Mouse (Mus musculus): ENCODE data around the gene Prdx5. TPM values are rescaled to one million over a fixed set of nuclear protein-coding genes. Genes with fewer than 3 reads are reported as not detected.

Gene Prdx5
- polyA plus RNA-seq (2016; fragmentation: Nextera tagmentation; extraction: Ambion mirVana) = 202 and 218 TPM in 2 replicates

DNA sequence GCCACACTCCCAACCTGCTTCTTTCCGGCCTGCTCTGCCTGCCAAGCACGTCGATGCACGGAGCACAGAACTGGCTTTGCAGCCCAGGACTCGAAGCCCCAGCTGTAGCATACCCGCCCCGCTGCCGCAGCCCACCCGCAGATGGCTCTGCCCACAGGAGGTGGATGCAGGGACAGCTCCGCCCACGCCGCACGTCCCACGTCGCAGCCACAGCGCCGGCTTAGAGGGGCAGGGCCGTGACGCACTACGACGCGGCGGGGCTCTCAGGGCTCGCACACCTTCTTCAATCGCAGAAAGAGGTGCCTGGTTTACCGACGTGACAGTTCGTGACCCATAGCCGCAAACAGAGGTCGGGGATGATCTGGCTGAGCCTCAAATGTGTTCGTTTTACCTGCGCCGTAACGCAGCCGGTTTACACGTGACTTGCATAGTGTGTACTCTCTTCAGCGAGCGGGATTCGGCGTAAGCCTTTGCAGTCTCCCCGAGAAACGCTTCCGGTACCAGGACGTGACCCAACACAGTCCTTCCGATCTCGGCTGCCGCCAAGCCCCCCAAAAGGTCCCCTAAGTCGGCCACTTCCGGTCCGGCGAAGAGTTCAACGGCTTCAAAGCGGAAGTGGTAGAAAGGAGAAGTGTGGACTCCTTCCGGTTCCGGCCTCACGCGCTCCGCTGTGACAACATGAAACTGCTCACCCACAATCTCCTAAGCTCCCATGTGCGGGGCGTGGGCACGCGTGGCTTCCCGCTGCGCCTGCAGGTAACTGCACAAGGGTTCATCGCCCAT lies at the start of gene Prdx5, which contains the start of gene Trmt112:
Gene Prdx5, minus strand, starts transcription at position 600 of the 783 bp plus-strand sequence.
Gene Trmt112, plus strand, starts transcription at position 192 of the 783 bp plus-strand sequence.
- H3K27ac ChIP-seq (ENCODE audit: poor library complexity, severe bottlenecking) = peak within 1 kb of the TSS; percentile 88
- H3K27me3 ChIP-seq (replicated peaks) = no peaks in the 10 kb centered on the region
- H3K9ac ChIP-seq = peak within 1 kb of the TSS; percentile 78
- H3K9me3 ChIP-seq (replicated peaks) = no peaks in the 10 kb centered on the region
- WGBS = under 1% methylated on average over 65 of the region's 65 CpGs
- peak; percentile 89 for ATAC-seq (ENCODE audit: insufficient number of reproducible peaks, low FRiP score)
- peaks cover 25% of the 10 kb centered on the region for H3K4me1 ChIP-seq (replicated peaks)
- H3K4me3 ChIP-seq = peak within 1 kb of the TSS; percentile 66
- H3K36me3 ChIP-seq = peaks cover 62% of the 10 kb centered on the region
- peak within 1 kb of the TSS; percentile 80 for H3K4me2 ChIP-seq

- Histone ChIP-seq H3K36me3 (peaks cover 65% of the 10 kb centered on the region), H3K9ac (no peak overlapping the region), H3K4me3 (no peak overlapping the region), H3K9me3 (replicated peaks) (no peaks in the 10 kb centered on the region), H3K4me1 (replicated peaks) (peaks cover 35% of the 10 kb centered on the region), H3K4me2 (no peak overlapping the region), H3K27ac (ENCODE audit: poor library complexity, severe bottlenecking) (no peak overlapping the region), H3K27me3 (replicated peaks) (no peaks in the 10 kb centered on the region)
- no peak for ATAC-seq (ENCODE audit: insufficient number of reproducible peaks, low FRiP score)
- 73% methylated on average over 10 of the region's 10 CpGs for WGBS
These were observed 46.6 kb upstream of the Prdx5 start for GRCm38 (mm10) chr19:6956461-6956860.

GRCm38 (mm10) chr19:6955424-6955823 lies 45.5 kb upstream of the Prdx5 start:
- Histone ChIP-seq H3K9ac (no peak overlapping the region), H3K27me3 (replicated peaks) (no peaks in the 10 kb centered on the region), H3K4me2 (no peak overlapping the region), H3K27ac (ENCODE audit: poor library complexity, severe bottlenecking) (no peak overlapping the region), H3K36me3 (peaks cover 61% of the 10 kb centered on the region), H3K4me3 (no peak overlapping the region), H3K4me1 (replicated peaks) (peaks cover 35% of the 10 kb centered on the region), H3K9me3 (replicated peaks) (no peaks in the 10 kb centered on the region)
- no peak for ATAC-seq (ENCODE audit: insufficient number of reproducible peaks, low FRiP score)
- WGBS = 61% methylated on average over 7 of the region's 7 CpGs

GRCm38 (mm10) chr19:6954046-6954445 lies 44.1 kb upstream of the Prdx5 start:
- Histone ChIP-seq H3K4me2 (no peak overlapping the region), H3K9ac (no peak overlapping the region), H3K27ac (ENCODE audit: poor library complexity, severe bottlenecking) (no peak overlapping the region), H3K4me1 (replicated peaks) (peaks cover 44% of the 10 kb centered on the region), H3K9me3 (replicated peaks) (no peaks in the 10 kb centered on the region), H3K4me3 (no peak overlapping the region), H3K36me3 (peaks cover 47% of the 10 kb centered on the region), H3K27me3 (replicated peaks) (no peaks in the 10 kb centered on the region)
- ATAC-seq (ENCODE audit: insufficient number of reproducible peaks, low FRiP score) = no peak
- WGBS = 63% methylated on average over 9 of the region's 9 CpGs

- WGBS = 1% methylated on average over 3 of the region's 3 CpGs
- Histone ChIP-seq H3K9ac (peak overlapping the region; percentile 80), H3K9me3 (replicated peaks) (no peaks in the 10 kb centered on the region), H3K4me1 (replicated peaks) (peaks cover 44% of the 10 kb centered on the region), H3K36me3 (peaks cover 33% of the 10 kb centered on the region), H3K27me3 (replicated peaks) (no peaks in the 10 kb centered on the region), H3K4me3 (peak overlapping the region; percentile 63), H3K4me2 (peak overlapping the region; percentile 78), H3K27ac (ENCODE audit: poor library complexity, severe bottlenecking) (peak overlapping the region; percentile 98)
- no peak; the same call in 1 of the 2 replicates for ATAC-seq (ENCODE audit: insufficient number of reproducible peaks, low FRiP score)
These were observed 42.8 kb upstream of the Prdx5 start for GRCm38 (mm10) chr19:6952712-6953037.

GRCm38 (mm10) chr19:6951994-6952711 lies 42.2 kb upstream of the Prdx5 start:
- H3K9me3 ChIP-seq (replicated peaks) = no peaks in the 10 kb centered on the region
- peaks cover 44% of the 10 kb centered on the region for H3K4me1 ChIP-seq (replicated peaks)
- peak overlapping the region; percentile 63 for H3K4me3 ChIP-seq
- H3K36me3 ChIP-seq = peaks cover 28% of the 10 kb centered on the region
- peak overlapping the region; percentile 80 for H3K9ac ChIP-seq
- peak overlapping the region; percentile 78 for H3K4me2 ChIP-seq
- WGBS = 1% methylated on average over 31 of the region's 31 CpGs
- H3K27me3 ChIP-seq (replicated peaks) = no peaks in the 10 kb centered on the region
- ATAC-seq (ENCODE audit: insufficient number of reproducible peaks, low FRiP score) = peak; percentile 43
- H3K27ac ChIP-seq (ENCODE audit: poor library complexity, severe bottlenecking) = peak overlapping the region; percentile 98

DNA sequence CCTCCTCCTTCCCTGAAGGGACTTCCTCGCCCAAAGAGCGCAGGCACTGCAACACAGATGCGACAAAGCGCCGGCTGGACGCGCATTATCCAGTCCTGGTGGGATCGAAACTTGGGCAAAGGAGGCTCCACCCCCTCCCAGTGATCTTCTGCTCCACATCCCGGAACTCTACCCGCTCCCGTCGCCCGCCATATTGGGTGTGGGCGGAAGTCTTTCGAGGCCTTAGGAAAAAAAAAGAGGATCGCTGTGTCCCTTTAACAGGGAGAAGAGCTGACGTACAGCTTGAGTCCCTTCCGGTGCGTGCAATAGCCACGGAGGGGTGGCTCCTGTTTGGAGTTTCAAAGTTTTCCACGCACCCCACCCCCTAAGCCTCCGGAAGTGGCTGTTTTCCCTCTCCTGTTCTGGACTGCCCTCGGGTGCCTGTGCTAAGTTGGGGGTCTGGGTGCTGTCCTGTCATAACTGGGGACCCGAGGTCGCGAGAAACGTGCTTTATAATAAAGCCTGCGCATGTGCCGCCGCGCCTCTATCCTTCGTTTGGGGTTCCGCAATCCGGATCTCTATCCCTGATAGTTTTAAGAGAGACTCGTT lies 41.6 kb upstream of the Prdx5 start:
- Histone ChIP-seq H3K9me3 (replicated peaks) (no peaks in the 10 kb centered on the region), H3K27me3 (replicated peaks) (no peaks in the 10 kb centered on the region), H3K36me3 (peaks cover 22% of the 10 kb centered on the region), H3K4me1 (replicated peaks) (peaks cover 44% of the 10 kb centered on the region), H3K27ac (ENCODE audit: poor library complexity, severe bottlenecking) (peak overlapping the region; percentile 98), H3K9ac (peak overlapping the region; percentile 80), H3K4me3 (peak overlapping the region; percentile 63), H3K4me2 (peak overlapping the region; percentile 78)
- ATAC-seq (ENCODE audit: insufficient number of reproducible peaks, low FRiP score) = peak; percentile 78
- under 1% methylated on average over 35 of the region's 35 CpGs for WGBS

DNA sequence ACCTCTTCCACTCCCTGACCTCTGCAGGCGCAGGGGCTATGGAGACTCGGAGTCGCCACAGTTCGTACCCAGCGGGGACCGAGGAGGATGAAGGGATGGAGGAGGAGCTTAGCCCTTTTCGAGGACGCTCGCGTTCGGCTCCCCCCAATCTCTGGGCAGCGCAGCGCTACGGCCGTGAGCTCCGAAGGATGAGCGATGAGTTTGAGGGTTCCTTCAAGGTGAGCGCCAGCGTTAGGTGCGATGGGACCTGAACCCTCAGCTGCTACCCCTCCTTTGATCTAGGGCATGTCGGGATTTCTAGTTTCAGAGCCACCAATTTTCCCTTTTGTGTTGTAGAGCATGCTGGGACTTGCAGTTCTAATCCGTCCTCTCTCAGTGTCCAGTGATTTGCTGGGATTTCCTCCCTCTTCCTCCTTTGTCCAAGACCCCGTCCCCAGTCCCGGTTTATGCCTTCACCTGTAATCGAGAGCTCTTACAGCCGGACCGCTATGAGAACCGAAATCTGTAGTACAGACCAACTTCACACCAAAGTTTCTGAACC lies 40.8 kb upstream of the Prdx5 start:
- peak overlapping the region; percentile 98 for H3K27ac ChIP-seq (ENCODE audit: poor library complexity, severe bottlenecking)
- peak overlapping the region; percentile 80 for H3K9ac ChIP-seq
- peak overlapping the region; percentile 78 for H3K4me2 ChIP-seq
- peak overlapping the region; percentile 63 for H3K4me3 ChIP-seq
- WGBS = 0% methylated on average over 28 of the region's 28 CpGs
- peaks cover 22% of the 10 kb centered on the region for H3K36me3 ChIP-seq
- H3K4me1 ChIP-seq (replicated peaks) = peaks cover 40% of the 10 kb centered on the region
- peak; percentile 15 for ATAC-seq (ENCODE audit: insufficient number of reproducible peaks, low FRiP score)
- H3K9me3 ChIP-seq (replicated peaks) = no peaks in the 10 kb centered on the region
- H3K27me3 ChIP-seq (replicated peaks) = no peaks in the 10 kb centered on the region

- H3K9ac ChIP-seq = 0 out of 2 replicates have a peak overlapping the region, but pooled peaks have one; percentile 80
- WGBS = 60% methylated on average over 5 of the region's 5 CpGs
These were observed 40.0 kb upstream of the Prdx5 start for GRCm38 (mm10) chr19:6949951-6950350.

DNA sequence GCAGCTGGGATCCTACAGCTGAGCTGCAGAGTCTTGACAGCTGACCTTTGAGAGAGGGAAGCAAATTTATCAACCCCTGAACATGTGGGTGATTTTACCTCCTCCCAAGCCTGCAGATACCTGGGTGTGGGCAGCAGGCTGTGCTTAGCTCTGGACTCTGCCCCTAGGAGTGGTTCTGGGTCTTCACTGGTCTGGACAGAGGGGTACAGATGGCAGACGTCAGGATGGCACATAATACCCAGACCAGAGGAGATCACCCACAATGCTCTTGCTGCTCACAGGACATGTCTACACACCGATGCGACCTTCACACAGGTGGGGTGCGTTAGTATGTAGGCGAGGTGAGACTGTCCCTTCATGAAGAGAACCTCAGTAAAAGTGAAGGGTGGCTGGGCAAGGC lies 39.6 kb upstream of the Prdx5 start:
- WGBS = 92% methylated on average over 5 of the region's 5 CpGs
- no peaks in the 10 kb centered on the region for H3K27me3 ChIP-seq (replicated peaks)

More at GRCm38 (mm10) chr19:6949951-6950350, 40.0 kb upstream of the Prdx5 start:
- H3K27ac ChIP-seq (ENCODE audit: poor library complexity, severe bottlenecking) = peak overlapping the region; percentile 98
- H3K36me3 ChIP-seq = peaks cover 21% of the 10 kb centered on the region
- H3K4me1 ChIP-seq (replicated peaks) = peaks cover 32% of the 10 kb centered on the region
- ATAC-seq (ENCODE audit: insufficient number of reproducible peaks, low FRiP score) = no peak
- H3K27me3 ChIP-seq (replicated peaks) = no peaks in the 10 kb centered on the region
- H3K4me3 ChIP-seq = peak overlapping the region; percentile 63
- H3K4me2 ChIP-seq = peak overlapping the region; percentile 78
- no peaks in the 10 kb centered on the region for H3K9me3 ChIP-seq (replicated peaks)

More for the DNA sequence above, 39.6 kb upstream of the Prdx5 start:
- Histone ChIP-seq H3K4me1 (replicated peaks) (peaks cover 28% of the 10 kb centered on the region), H3K4me2 (0 out of 2 replicates have a peak overlapping the region, but pooled peaks have one; percentile 78), H3K27ac (ENCODE audit: poor library complexity, severe bottlenecking) (no peak overlapping the region), H3K9ac (no peak overlapping the region), H3K4me3 (no peak overlapping the region), H3K9me3 (replicated peaks) (no peaks in the 10 kb centered on the region), H3K36me3 (peaks cover 19% of the 10 kb centered on the region)
- ATAC-seq (ENCODE audit: insufficient number of reproducible peaks, low FRiP score) = no peak
